Mouse (Mus musculus): ENCODE measurements around the gene Zfp524.

DNA sequence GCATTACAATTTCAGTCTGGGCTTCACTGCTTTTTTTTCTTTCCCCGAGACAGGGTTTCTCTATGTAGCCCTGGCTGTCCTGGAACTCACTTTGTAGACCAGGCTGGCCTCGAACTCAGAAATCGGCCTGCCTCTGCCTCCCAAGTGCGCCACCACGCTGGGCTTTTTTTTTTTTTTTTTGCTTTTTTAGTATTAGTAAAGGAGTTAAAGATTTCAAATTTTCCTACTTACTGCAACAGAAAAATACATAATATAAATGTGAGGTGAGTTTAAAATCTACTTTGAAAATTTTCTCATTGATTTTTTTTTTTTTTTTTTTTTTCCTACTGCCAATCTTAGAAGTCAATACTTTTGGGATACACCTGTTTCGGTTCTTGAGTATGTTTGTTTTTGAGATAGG is 50.7 kb downstream of the Zfp524 start:
- no peak for TF ChIP-seq CTCF (IDR thresholded peaks at IDR 0.05; ENCODE audit: low read depth)
- no peak for TF ChIP-seq EP300 (IDR thresholded peaks at IDR 0.05; ENCODE audit: low read depth)

Data from liver, embryonic 14.5 days (tissue).